Mouse (Mus musculus): ENCODE data around the gene Kif26b. TPM values are rescaled to one million over a fixed set of nuclear protein-coding genes. Genes with fewer than 3 reads are reported as not detected.
A peak's percentile ranks its signal among the peaks of the same experiment; 100 is the strongest.

The Kif26b gene
- polyA plus RNA-seq (2012; rRNA removed) = 3.2 and 3.5 TPM in 2 replicates

DNA sequence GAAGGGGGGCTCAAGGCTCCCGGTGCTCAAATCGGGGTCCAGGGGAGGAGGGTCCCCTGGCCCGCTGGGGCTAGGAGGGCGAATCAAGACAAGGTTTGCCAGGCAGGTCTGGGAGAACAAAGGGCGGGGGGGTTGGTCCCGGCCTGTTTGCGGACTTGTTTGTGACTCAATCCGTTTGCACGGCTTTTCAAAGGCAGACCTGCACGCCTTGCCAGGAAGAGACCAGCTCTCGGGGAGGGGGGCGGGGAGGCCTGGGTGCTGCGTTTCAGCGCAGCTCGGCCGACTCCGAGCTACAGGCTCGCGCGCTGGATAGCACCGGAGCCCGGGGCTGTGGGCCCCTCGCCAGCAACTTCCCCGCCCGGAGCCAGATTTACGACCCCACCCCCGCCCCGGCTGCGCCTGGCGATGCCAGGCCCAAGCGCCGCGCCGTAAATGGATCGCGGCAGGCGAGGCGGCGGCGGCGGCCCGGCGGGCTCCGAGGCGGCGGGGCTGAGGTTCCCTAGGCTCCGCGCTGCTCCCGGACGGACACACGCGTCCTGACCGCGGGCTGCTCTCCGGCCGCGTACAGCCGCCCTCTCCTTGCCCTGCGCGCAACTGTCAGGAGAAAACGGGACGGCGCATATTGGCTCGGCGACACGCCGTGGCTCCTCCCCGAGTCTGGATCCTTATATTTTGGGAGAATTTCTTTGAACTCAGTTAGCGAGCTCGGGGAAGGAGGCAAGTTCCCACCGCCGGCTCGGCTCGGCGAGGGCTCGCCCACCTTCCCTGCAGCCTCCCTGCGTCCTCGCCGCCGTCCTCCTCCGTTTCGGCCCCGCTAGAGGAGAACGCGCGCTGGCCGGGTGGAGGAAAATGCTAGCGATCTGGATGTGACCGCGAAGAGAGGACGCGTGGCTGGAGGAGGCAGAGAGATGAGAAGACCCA is at the start of gene Kif26b:
Gene Kif26b, plus strand, starts transcription at position 695 of the 921 bp plus-strand sequence.
- peak; percentile 8 to 50 for DNase-seq (ENCODE audit: extremely low spot score in 1 of 2, low spot score in 1 of 2)

GRCm38 (mm10) chr1:178483854-178484253 is 45.1 kb upstream of the Kif26b start:
- no peak for DNase-seq (ENCODE audit: extremely low spot score in 1 of 2, low spot score in 1 of 2)

DNA sequence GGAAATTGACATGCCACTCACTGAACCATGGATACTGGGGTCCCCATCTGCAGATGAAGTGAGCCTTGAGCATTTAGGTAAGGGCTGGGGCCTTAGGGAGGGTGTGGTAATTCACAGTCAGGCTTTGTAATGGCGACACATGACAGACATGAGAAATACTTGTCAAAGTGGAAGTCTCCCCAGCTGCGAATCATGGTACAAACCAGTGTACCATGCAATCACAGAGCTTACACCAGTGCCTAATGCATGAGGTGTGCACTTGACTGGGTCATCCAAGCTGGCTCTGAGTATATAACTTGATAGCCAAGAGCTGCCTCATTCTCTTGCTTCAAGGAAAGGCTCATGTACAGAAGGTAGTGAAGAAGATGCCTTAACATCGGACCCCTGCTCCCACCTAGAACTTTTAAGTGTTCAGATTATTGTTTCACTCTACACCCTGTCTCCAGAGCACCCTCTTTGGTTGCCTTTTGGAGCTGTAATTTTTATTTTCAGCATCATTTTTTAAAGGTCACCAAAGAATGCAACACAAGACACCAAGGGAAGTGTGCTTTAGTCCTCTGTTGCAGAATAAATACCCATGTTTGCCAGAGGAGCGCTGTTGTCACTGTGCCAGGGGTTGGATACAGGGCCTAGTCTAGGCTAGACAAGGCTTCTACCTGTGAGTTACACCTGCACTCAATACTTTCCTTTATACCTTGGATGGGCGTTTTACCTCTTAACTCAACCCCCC is 43.6 kb upstream of the Kif26b start:
- no peak for DNase-seq (ENCODE audit: extremely low spot score in 1 of 2, low spot score in 1 of 2)

GRCm38 (mm10) chr1:178485868-178486220 is 43.1 kb upstream of the Kif26b start:
- no peak for DNase-seq (ENCODE audit: extremely low spot score in 1 of 2, low spot score in 1 of 2)

DNA sequence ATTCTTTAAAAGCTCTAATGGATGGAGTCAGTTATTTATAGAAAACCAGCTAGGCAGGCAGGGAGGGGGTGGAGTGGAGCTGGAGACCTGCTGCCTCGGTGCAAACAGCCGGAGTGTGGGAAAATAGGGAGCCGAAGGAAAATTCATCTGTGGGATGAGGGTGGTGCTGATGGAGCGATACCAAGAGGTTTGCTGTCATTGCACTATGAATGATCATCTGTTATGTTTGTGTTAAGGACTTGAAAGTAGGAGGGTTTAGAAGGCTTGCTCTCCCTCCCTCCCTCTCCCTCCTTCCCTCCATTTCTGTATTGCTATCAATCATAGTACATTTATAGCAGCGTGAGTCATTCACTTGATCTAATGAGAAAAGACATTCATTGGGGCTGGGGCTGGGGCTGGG is 42.1 kb upstream of the Kif26b start:
- DNase-seq (ENCODE audit: extremely low spot score in 1 of 2, low spot score in 1 of 2) = peak; percentile 42 to 72

DNA sequence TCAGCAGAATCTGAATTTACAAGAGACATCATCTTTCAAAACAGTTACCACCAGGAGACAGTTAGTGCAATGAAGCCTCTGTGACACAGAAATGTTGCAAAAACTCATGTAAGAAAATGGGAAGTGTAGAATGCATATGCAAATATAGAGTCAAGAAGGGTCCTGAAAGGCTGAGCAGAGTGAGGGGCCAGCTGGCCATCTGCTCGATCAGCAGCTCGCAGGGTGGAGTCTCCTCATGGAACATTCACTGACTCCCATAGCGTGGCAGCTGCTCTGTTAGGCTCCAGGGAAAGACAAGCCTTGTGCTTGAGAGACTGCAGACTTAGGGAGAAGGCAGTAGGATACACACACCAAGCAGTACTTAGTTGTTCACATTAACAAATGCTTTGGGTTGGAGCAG is 39.8 kb upstream of the Kif26b start:
- DNase-seq (ENCODE audit: extremely low spot score in 1 of 2, low spot score in 1 of 2) = no peak

GRCm38 (mm10) chr1:178491733-178492132 is 37.2 kb upstream of the Kif26b start:
- no peak for DNase-seq (ENCODE audit: extremely low spot score in 1 of 2, low spot score in 1 of 2)

GRCm38 (mm10) chr1:178492493-178492892 is 36.4 kb upstream of the Kif26b start:
- no peak for DNase-seq (ENCODE audit: extremely low spot score in 1 of 2, low spot score in 1 of 2)

- DNase-seq (ENCODE audit: extremely low spot score in 1 of 2, low spot score in 1 of 2) = no peak
Observed at GRCm38 (mm10) chr1:178496186-178496585, 32.7 kb upstream of the Kif26b start.

GRCm38 (mm10) chr1:178496841-178497240 is 32.1 kb upstream of the Kif26b start:
- peak in 1 of 2 experiments; percentile 31 for DNase-seq (ENCODE audit: extremely low spot score in 1 of 2, low spot score in 1 of 2)

- no peak for DNase-seq (ENCODE audit: extremely low spot score in 1 of 2, low spot score in 1 of 2)
Observed at GRCm38 (mm10) chr1:178506938-178507337, 22.0 kb upstream of the Kif26b start.

DNA sequence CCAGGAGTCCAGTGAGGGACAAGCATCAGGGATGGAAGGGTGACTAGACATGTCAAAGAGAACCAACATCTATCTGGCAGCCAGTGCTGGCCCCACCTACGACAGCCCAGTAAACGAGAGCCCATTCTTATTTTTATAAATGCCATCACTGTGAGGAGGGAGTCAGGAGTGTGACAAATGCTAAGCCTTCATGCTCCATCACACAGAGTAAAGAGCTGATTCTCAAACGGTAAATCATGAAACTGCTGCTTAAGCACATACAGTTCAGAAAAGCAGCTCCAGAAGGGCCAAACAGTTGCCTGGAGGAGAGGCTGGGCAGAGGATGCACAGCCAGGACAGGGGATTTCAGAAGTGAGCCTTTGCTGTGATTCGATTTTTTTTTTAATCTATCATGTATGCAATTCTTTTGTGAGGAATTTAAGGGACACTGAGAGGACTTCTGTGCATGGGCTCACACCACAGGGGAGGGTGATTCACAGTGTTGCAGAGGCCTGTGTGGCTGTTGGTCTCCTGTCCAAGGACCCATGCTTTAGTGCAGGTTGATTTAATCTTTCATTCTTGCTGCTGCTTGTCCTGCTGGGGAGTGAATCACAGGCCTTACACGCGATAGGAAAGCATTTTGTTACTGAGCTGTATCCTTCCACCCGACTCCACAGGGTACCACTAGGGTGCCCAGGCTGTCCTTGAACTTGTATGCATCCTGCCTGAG is 16.4 kb upstream of the Kif26b start:
- DNase-seq (ENCODE audit: extremely low spot score in 1 of 2, low spot score in 1 of 2) = no peak

DNA sequence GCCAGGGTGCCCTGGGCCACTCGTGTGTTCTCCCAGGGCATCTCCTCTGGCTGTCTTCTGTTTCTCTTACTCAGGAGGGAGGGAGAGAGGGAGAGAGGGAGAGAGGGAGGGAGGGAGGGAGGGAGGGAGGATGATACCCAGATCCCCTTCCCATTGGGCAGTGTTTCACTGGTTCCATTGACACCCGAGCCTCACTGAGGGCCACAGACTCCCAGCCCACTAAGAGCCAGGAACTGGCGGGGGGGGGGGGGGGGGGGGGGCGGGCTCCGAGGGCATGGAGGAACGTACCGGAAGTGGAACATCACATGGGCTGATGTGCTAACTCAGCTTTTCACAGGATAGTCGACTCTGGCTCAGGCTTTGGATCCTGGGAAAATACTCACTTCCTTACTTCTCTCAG is 15.0 kb upstream of the Kif26b start:
- DNase-seq (ENCODE audit: extremely low spot score in 1 of 2, low spot score in 1 of 2) = no peak

- no peak for DNase-seq (ENCODE audit: extremely low spot score in 1 of 2, low spot score in 1 of 2)
Observed at GRCm38 (mm10) chr1:178515839-178516238, 13.1 kb upstream of the Kif26b start.

DNA sequence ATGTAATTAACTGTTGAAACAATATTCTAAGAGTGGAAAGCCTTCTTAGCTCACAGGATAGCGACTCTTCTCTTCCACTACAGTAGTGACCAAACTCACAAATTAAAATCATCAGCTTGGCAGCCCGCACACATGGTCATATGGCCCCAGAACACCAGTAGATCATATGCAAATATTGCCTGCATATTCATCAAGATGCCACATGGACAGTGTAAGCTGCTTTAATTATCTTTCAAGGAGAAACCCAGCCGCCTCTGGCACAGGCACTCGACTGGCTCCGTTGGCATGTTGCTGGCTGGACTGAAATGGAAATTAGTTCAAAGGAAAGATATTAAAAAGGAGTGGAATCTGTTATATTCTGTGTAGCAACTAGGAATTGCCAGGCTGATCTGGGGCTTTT is 6.5 kb upstream of the Kif26b start:
- DNase-seq (ENCODE audit: extremely low spot score in 1 of 2, low spot score in 1 of 2) = no peak

- no peak for DNase-seq (ENCODE audit: extremely low spot score in 1 of 2, low spot score in 1 of 2)
Observed at GRCm38 (mm10) chr1:178523152-178523551, 5.8 kb upstream of the Kif26b start.

GRCm38 (mm10) chr1:178527185-178527546 is 1.8 kb upstream of the Kif26b start:
- DNase-seq (ENCODE audit: extremely low spot score in 1 of 2, low spot score in 1 of 2) = peak; percentile 44 to 86

DNA sequence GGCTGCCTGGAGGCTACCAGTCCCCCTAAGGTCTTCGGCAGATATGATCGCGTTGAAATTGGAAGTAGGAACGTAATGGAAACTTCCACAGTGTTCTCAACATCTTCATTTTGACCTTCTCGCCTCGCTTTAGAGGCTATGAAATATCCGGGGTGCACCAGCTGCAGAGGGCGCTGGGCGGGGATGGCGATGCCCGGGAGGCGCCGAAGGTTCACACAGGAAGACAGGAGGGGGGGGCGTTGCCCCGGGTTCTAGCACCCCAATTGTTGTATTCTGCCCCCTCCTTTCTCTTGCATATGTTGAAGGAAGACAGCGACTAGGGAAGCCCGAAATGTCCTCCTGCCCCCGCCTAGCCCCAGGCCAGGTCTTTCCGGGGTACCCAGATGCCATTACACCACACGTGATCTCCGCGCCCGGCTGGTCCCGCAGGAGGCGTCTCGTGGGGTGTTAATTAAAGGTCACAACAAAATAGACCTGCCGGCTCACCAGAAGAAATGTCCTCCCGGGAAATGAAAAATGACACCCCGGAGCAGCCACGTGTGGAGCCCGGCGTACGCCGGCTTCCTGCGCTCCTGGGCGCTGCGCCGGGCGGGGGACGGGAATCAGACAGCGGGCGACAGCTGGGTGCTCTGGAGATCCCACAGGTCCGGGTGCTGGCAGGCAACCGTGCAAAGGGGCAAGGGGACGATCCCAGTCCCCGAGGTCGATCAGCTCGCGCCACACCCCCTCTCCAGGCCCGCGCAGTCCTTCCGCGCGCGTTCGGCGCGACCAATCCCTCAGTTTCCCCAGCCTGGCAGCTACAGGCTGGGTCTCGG is 1.2 kb upstream of the Kif26b start:
- DNase-seq (ENCODE audit: extremely low spot score in 1 of 2, low spot score in 1 of 2) = peak; percentile 5 to 47

GRCm38 (mm10) chr1:178529512-178530300 is 781 bp downstream of the Kif26b start:
- DNase-seq (ENCODE audit: extremely low spot score in 1 of 2, low spot score in 1 of 2) = peak; percentile 3 to 25

Measured in frontal cortex, adult 2 months (tissue).